Mouse (Mus musculus): ENCODE measurements at regions not wholly inside any gene's neighbourhood (a gene's known extent, or its start where the extent isn't known, plus 50 kb on each side); places are given as distances from the start of the nearest gene placed in this dataset.

GRCm38 (mm10) chr3:147445884-147446283 is 593.7 kb downstream of the Ttll7 start:
- Histone ChIP-seq H3K4me1 (ENCODE audit: control insufficient read depth, insufficient read depth, insufficient read length, low read length) (no peaks in the 10 kb centered on the region), H3K4me3 (ENCODE audit: insufficient read depth, low read depth, low read length) (no peak overlapping the region), H3K27ac (replicated peaks; ENCODE audit: low read depth, low read length) (no peak overlapping the region)

- no peak overlapping the region for H3K4me3 ChIP-seq (ENCODE audit: insufficient read depth, low read depth, low read length)
- no peaks in the 10 kb centered on the region for H3K4me1 ChIP-seq (ENCODE audit: control insufficient read depth, insufficient read depth, insufficient read length, low read length)
- H3K27ac ChIP-seq (replicated peaks; ENCODE audit: low read depth, low read length) = no peak overlapping the region
Measured at GRCm38 (mm10) chr3:147452176-147452575, 600.0 kb downstream of the Ttll7 start.

GRCm38 (mm10) chr3:147455383-147455782 is 603.2 kb downstream of the Ttll7 start:
- H3K4me3 ChIP-seq (ENCODE audit: insufficient read depth, low read depth, low read length) = no peak overlapping the region
- no peaks in the 10 kb centered on the region for H3K4me1 ChIP-seq (ENCODE audit: control insufficient read depth, insufficient read depth, insufficient read length, low read length)
- H3K27ac ChIP-seq (replicated peaks; ENCODE audit: low read depth, low read length) = no peak overlapping the region

- Histone ChIP-seq H3K4me3 (ENCODE audit: insufficient read depth, low read depth, low read length) (no peak overlapping the region), H3K4me1 (ENCODE audit: control insufficient read depth, insufficient read depth, insufficient read length, low read length) (no peaks in the 10 kb centered on the region), H3K27ac (replicated peaks; ENCODE audit: low read depth, low read length) (no peak overlapping the region)
Measured at GRCm38 (mm10) chr3:147456294-147456693, 604.1 kb downstream of the Ttll7 start.

GRCm38 (mm10) chr3:147458115-147458514 is 605.9 kb downstream of the Ttll7 start:
- no peak overlapping the region for H3K4me3 ChIP-seq (ENCODE audit: insufficient read depth, low read depth, low read length)

GRCm38 (mm10) chr3:147479890-147480289 is 627.7 kb downstream of the Ttll7 start:
- Histone ChIP-seq H3K27ac (replicated peaks; ENCODE audit: low read depth, low read length) (no peak overlapping the region), H3K4me3 (ENCODE audit: insufficient read depth, low read depth, low read length) (no peak overlapping the region), H3K4me1 (ENCODE audit: control insufficient read depth, insufficient read depth, insufficient read length, low read length) (no peaks in the 10 kb centered on the region)

More at GRCm38 (mm10) chr3:147458115-147458514, 605.9 kb downstream of the Ttll7 start:
- Histone ChIP-seq H3K4me1 (ENCODE audit: control insufficient read depth, insufficient read depth, insufficient read length, low read length) (no peaks in the 10 kb centered on the region), H3K27ac (replicated peaks; ENCODE audit: low read depth, low read length) (no peak overlapping the region)
